In genomic region chr1:51537765-51538360, GRCm38 (mm10) we compare ENCODE assay signal across 24 mouse cellular contexts. TPM values are rescaled to one million over a fixed set of nuclear protein-coding genes. Genes with fewer than 3 reads are reported as not detected.
DNase-seq lines count a peak whose midpoint lies in the region; ATAC-seq and TF ChIP-seq lines count a peak whose summit lies in the region.
"Had no signal": no experiment of that assay in that cellular context is flagged by ENCODE, and none has a peak within 500 bp of the region (broad histone marks: within the 10 kb centered on the region; RNA-seq: fewer than 3 reads in every experiment).

No protein-coding gene starts in this region.

- H3K9ac ChIP-seq in lung, embryonic 16.5 days (ENCODE audit: low read length) = no peak overlapping the region
- no peak overlapping the region for H3K9ac ChIP-seq in stomach, embryonic 14.5 days (replicated peaks; ENCODE audit: low read depth, low read length)
- no peak overlapping the region for H3K9ac ChIP-seq in stomach, postnatal 0 days (ENCODE audit: low read length)
- H3K9ac ChIP-seq: embryonic facial prominence, embryonic 13.5 days; forebrain, embryonic 12.5 days; forebrain, embryonic 15.5 days; hindbrain, embryonic 12.5 days had no signal

- 79% methylated on average over 7 of the region's 7 CpGs for WGBS in lung, embryonic 16.5 days
- WGBS in stomach, embryonic 14.5 days = 89% methylated on average over 7 of the region's 7 CpGs
- 83% methylated on average over 7 of the region's 7 CpGs for WGBS in stomach, postnatal 0 days

- no peak for TF ChIP-seq CTCF in stomach, postnatal 0 days (IDR thresholded peaks at IDR 0.05; ENCODE audit: low read depth)

- no peaks in the 10 kb centered on the region for H3K27me3 ChIP-seq in lung, embryonic 16.5 days (ENCODE audit: control insufficient read depth, insufficient read depth, low read depth, low read length)
- H3K27me3 ChIP-seq in stomach, embryonic 14.5 days (ENCODE audit: control insufficient read depth, insufficient read depth, low read length) = no peaks in the 10 kb centered on the region
- H3K27me3 ChIP-seq in stomach, postnatal 0 days (ENCODE audit: control insufficient read depth, insufficient read depth, low read length) = no peaks in the 10 kb centered on the region
- H3K27me3 ChIP-seq in megakaryocyte, embryonic 14.5 days (replicated peaks) = no peaks in the 10 kb centered on the region
- H3K27me3 ChIP-seq: embryonic facial prominence, embryonic 13.5 days; forebrain, embryonic 12.5 days; forebrain, embryonic 15.5 days; hindbrain, embryonic 12.5 days had no signal

- ATAC-seq in lung, embryonic 16.5 days (ENCODE audit: low read depth) = 0 out of 2 replicates have a peak, but pooled peaks have one; percentile 43
- ATAC-seq in stomach, embryonic 14.5 days (ENCODE audit: insufficient number of reproducible peaks, insufficient read depth, low FRiP score, low read depth) = no peak
- no peak for ATAC-seq in stomach, postnatal 0 days (ENCODE audit: low FRiP score, low TSS enrichment)
- ATAC-seq: activated CD4-positive, CD25-positive, alpha-beta regulatory T cell, adult 4 months; forebrain, embryonic 15.5 days had no signal

- no peaks in the 10 kb centered on the region for H3K9me3 ChIP-seq in lung, embryonic 16.5 days (ENCODE audit: control insufficient read depth, low read length)
- no peaks in the 10 kb centered on the region for H3K9me3 ChIP-seq in stomach, embryonic 14.5 days (ENCODE audit: control insufficient read depth, low read depth, low read length)
- no peaks in the 10 kb centered on the region for H3K9me3 ChIP-seq in stomach, postnatal 0 days (ENCODE audit: control insufficient read depth, low read length)
- no peaks in the 10 kb centered on the region for H3K9me3 ChIP-seq in megakaryocyte, embryonic 14.5 days
- H3K9me3 ChIP-seq: embryonic facial prominence, embryonic 10.5 days; embryonic facial prominence, embryonic 13.5 days; forebrain, embryonic 12.5 days; forebrain, embryonic 15.5 days; hindbrain, embryonic 12.5 days had no signal

- no peak overlapping the region for H3K4me2 ChIP-seq in lung, embryonic 16.5 days (ENCODE audit: low read depth, low read length)
- H3K4me2 ChIP-seq in stomach, embryonic 14.5 days (replicated peaks; ENCODE audit: low read depth, low read length) = no peak overlapping the region
- H3K4me2 ChIP-seq in stomach, postnatal 0 days (replicated peaks; ENCODE audit: low read depth) = no peak overlapping the region
- H3K4me2 ChIP-seq: embryonic facial prominence, embryonic 13.5 days; forebrain, embryonic 12.5 days; forebrain, embryonic 15.5 days; heart, embryonic 11.5 days; hindbrain, embryonic 12.5 days had no signal

- H3K4me3 ChIP-seq in lung, embryonic 16.5 days (ENCODE audit: low read length) = no peak overlapping the region
- H3K4me3 ChIP-seq in stomach, embryonic 14.5 days (ENCODE audit: low read depth, low read length) = no peak overlapping the region
- H3K4me3 ChIP-seq in stomach, postnatal 0 days (ENCODE audit: low read depth, low read length) = no peak overlapping the region
- H3K4me3 ChIP-seq in megakaryocyte, embryonic 14.5 days (replicated peaks) = peak overlapping the region; percentile 40
- H3K4me3 ChIP-seq: embryonic facial prominence, embryonic 10.5 days; embryonic facial prominence, embryonic 13.5 days; erythroblast, embryonic 14.5 days; forebrain, embryonic 12.5 days; forebrain, embryonic 15.5 days; heart, adult 2 months; hindbrain, embryonic 12.5 days had no signal

- H3K4me1 ChIP-seq in lung, embryonic 16.5 days (replicated peaks; ENCODE audit: control insufficient read depth, insufficient read depth, low read length) = peaks cover 3% of the 10 kb centered on the region; the same call in 1 of the 2 replicates
- H3K4me1 ChIP-seq in stomach, embryonic 14.5 days (ENCODE audit: control insufficient read depth, insufficient read depth, low read length) = peaks cover 9% of the 10 kb centered on the region; the same call in 1 of the 2 replicates
- 0 out of 2 replicates have a peak, but pooled peaks cover 3% of the 10 kb centered on the region for H3K4me1 ChIP-seq in stomach, postnatal 0 days (replicated peaks; ENCODE audit: control insufficient read depth, insufficient read depth)
- peaks cover 5% of the 10 kb centered on the region for H3K4me1 ChIP-seq in megakaryocyte, embryonic 14.5 days
- H3K4me1 ChIP-seq: embryonic facial prominence, embryonic 10.5 days; embryonic facial prominence, embryonic 13.5 days; forebrain, embryonic 12.5 days; forebrain, embryonic 15.5 days; hindbrain, embryonic 12.5 days had no signal

- no peak for TF ChIP-seq EP300 in stomach, postnatal 0 days (optimal IDR thresholded peaks at IDR 0.05)

- no peaks in the 10 kb centered on the region for H3K36me3 ChIP-seq in lung, embryonic 16.5 days (ENCODE audit: control insufficient read depth, insufficient read depth, low read length)
- no peaks in the 10 kb centered on the region for H3K36me3 ChIP-seq in stomach, embryonic 14.5 days (ENCODE audit: control insufficient read depth, insufficient read depth, low read length)
- H3K36me3 ChIP-seq in stomach, postnatal 0 days (ENCODE audit: control insufficient read depth, insufficient read depth, low read length) = no peaks in the 10 kb centered on the region
- H3K36me3 ChIP-seq in megakaryocyte, embryonic 14.5 days (replicated peaks; ENCODE audit: low read length) = no peaks in the 10 kb centered on the region
- H3K36me3 ChIP-seq: embryonic facial prominence, embryonic 10.5 days; embryonic facial prominence, embryonic 13.5 days; forebrain, embryonic 12.5 days; forebrain, embryonic 15.5 days; hindbrain, embryonic 12.5 days had no signal

- H3K27ac ChIP-seq in lung, embryonic 16.5 days (ENCODE audit: low read length) = no peak overlapping the region
- peak overlapping the region; percentile 71; the same call in 1 of the 2 replicates for H3K27ac ChIP-seq in stomach, embryonic 14.5 days (ENCODE audit: low read length)
- no peak overlapping the region for H3K27ac ChIP-seq in stomach, postnatal 0 days (replicated peaks)
- H3K27ac ChIP-seq: embryonic facial prominence, embryonic 10.5 days; embryonic facial prominence, embryonic 13.5 days; forebrain, embryonic 12.5 days; forebrain, embryonic 15.5 days; heart, adult 2 months; hindbrain, embryonic 12.5 days had no signal

- no peak for DNase-seq in lung, postnatal 4 days
- DNase-seq in stomach, postnatal 0 days (ENCODE audit: low spot score) = no peak
- DNase-seq in spleen, postnatal 14 days (ENCODE audit: low spot score in 2 of 2) = no peak
- DNase-seq in right cerebral cortex, adult 2 months (ENCODE audit: low spot score in 2 of 2) = no peak
- DNase-seq: adrenal gland, adult 8-10 months; adrenal gland, postnatal 25 days; cerebellum, adult 11-12 months; cerebellum, adult 8-10 months; cerebellum, postnatal 10 days; cerebellum, postnatal 36 days; embryo, embryonic 11 days; gastrocnemius, postnatal 25 days; heart, adult 2 months had no signal

RNA-seq across cellular contexts. Expression of gene Nabp1, which starts 59.6 kb away (rescaled TPM):
- 12.0 and 14.2 TPM in 2 replicates for polyA plus RNA-seq in lung, embryonic 16.5 days (2015; fragmentation: Nextera tagmentation; extraction: Ambion mirVana)
- polyA plus RNA-seq in stomach, embryonic 14.5 days (2014; fragmentation: Nextera tagmentation; extraction: Ambion mirVana) = 12.6 and 13.2 TPM in 2 replicates
- 12.7 and 12.8 TPM in 2 replicates for polyA plus RNA-seq in stomach, postnatal 0 days (2015; fragmentation: Nextera tagmentation; extraction: Ambion mirVana)
- polyA plus RNA-seq in megakaryocyte, embryonic 14.5 days (2012; ENCODE audit: insufficient read depth, low replicate concordance) = 1.8 and 4.4 TPM in 2 replicates
